Mouse (Mus musculus): Measurements from ENCODE around the gene Trpc6. TPM values are rescaled to one million over a fixed set of nuclear protein-coding genes. Genes with fewer than 3 reads are reported as not detected.

The Trpc6 gene
- polyA plus RNA-seq, 1 experiment from 2014 or later, result 2.9 TPM

- no peaks in the 10 kb centered on the region for H3K36me3 ChIP-seq (ENCODE audit: control insufficient read depth, insufficient read depth, low read length)
- 41% methylated on average over 1 of the region's 1 CpGs for WGBS
- H3K4me1 ChIP-seq (ENCODE audit: control insufficient read depth, insufficient read depth, low read length), result no peaks in the 10 kb centered on the region
- ATAC-seq (ENCODE audit: insufficient read depth, low FRiP score), result no peak
- H3K9ac ChIP-seq (ENCODE audit: low read length), result no peak overlapping the region
- H3K9me3 ChIP-seq (replicated peaks; ENCODE audit: control insufficient read depth, low read length), result no peaks in the 10 kb centered on the region
- H3K27me3 ChIP-seq (ENCODE audit: control insufficient read depth, insufficient read depth, low read length), result no peaks in the 10 kb centered on the region
- H3K4me2 ChIP-seq (ENCODE audit: low read depth, low read length), result no peak overlapping the region
- no peak overlapping the region for H3K27ac ChIP-seq (ENCODE audit: low read length)
- no peak overlapping the region for H3K4me3 ChIP-seq (replicated peaks; ENCODE audit: low read length)
Observed at GRCm38 (mm10) chr9:8719017-8719416, 175.1 kb downstream of the Trpc6 start.

GRCm38 (mm10) chr9:8729056-8729455 lies 185.1 kb downstream of the Trpc6 start:
- Histone ChIP-seq H3K27ac (ENCODE audit: low read length) (no peak overlapping the region), H3K4me2 (ENCODE audit: low read depth, low read length) (no peak overlapping the region), H3K4me1 (ENCODE audit: control insufficient read depth, insufficient read depth, low read length) (no peaks in the 10 kb centered on the region), H3K9ac (ENCODE audit: low read length) (no peak overlapping the region), H3K4me3 (replicated peaks; ENCODE audit: low read length) (no peak overlapping the region), H3K27me3 (ENCODE audit: control insufficient read depth, insufficient read depth, low read length) (no peaks in the 10 kb centered on the region), H3K9me3 (replicated peaks; ENCODE audit: control insufficient read depth, low read length) (no peaks in the 10 kb centered on the region), H3K36me3 (ENCODE audit: control insufficient read depth, insufficient read depth, low read length) (no peaks in the 10 kb centered on the region)
- 66% methylated on average over 3 of the region's 3 CpGs for WGBS
- no peak for ATAC-seq (ENCODE audit: insufficient read depth, low FRiP score)
